Mouse (Mus musculus) CD4-positive naive resting alpha-beta T cell, adult 76 days (primary cell): ENCODE results near the gene Zfp212. TPM values are rescaled to one million over a fixed set of nuclear protein-coding genes. Genes with fewer than 3 reads are reported as not detected.

Experiments used
- total RNA-seq: library from RNA; stranded (reverse); gene quantifications from one replicate; pipeline ENCODE4 v1.2.4, GENCODE M21; 2023

The Zfp212 gene
- total RNA-seq, result 72.5 TPM

GRCm38 (mm10) chr6:47920447-47921340 is at the start of gene Zfp212:
Zfp212 (plus strand) TSS chr6:47920476.

DNA sequence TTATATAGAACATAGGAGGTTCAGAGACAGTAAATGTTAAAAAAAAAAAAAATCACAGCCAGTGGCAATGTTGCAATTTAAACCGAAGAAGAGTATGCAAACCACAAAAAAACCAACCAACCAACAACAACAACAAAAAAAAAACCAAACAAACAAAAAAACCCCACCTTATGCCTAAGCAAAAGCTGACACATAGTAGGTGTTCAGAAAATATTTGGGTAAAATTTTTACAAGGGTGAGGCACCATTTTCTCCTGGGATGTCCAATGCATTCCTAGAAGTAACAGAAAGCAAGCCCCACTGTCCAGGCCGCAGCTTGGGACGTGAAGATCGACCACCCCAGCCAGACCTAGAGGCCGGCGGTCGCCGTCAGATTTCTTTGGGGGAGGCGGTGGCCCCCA is 43.2 kb upstream of the Zfp212 start, which contains the start of gene Zfp282:
Zfp282 (plus strand) TSS at position 147 of the 400 bp plus-strand sequence.

GRCm38 (mm10) chr6:47953191-47953726 is 33.0 kb downstream of the Zfp212 start, which contains the start of gene Zfp956:
Zfp956 (plus strand) TSS chr6:47953390.

Other genes with a start within 250 kb of the Zfp212 start
- gene Pdia4, start 107.0 kb upstream of the Zfp212 start, total RNA-seq, result 70.1 TPM
- not detected for gene Zfp786, start 89.6 kb upstream of the Zfp212 start, total RNA-seq
- 37.3 TPM for gene Zfp398, start 84.8 kb upstream of the Zfp212 start, total RNA-seq
- 10.9 TPM for gene Zfp282, start 43.3 kb upstream of the Zfp212 start, total RNA-seq
- gene Zfp956, start 32.9 kb downstream of the Zfp212 start, total RNA-seq, result 28.5 TPM
- 49.1 TPM for gene Zfp777, start 128.4 kb downstream of the Zfp212 start, total RNA-seq
- 81.5 TPM for gene Zfp746, start 166.1 kb downstream of the Zfp212 start, total RNA-seq